Mouse (Mus musculus) forebrain, embryonic 14.5 days (tissue): ENCODE measurements around the gene Cdca4. TPM values are rescaled to one million over a fixed set of nuclear protein-coding genes. Genes with fewer than 3 reads are reported as not detected.

Experiments
- ATAC-seq: fragments of 200-750 bp; cut with Nextera tagmentation; 2 replicates; pipeline ENCODE4 v1.8.0; 2017; ENCODE audit warnings: mild to moderate bottlenecking, moderate library complexity
- DNase-seq: peaks from one replicate; pipeline ENCODE4 v3.0.0-alpha.2; 2015; ENCODE audit warnings: low spot score
- H3K27ac ChIP-seq: fragments of 300-500 bp; sonication (generic); 2 replicates; pipeline ENCODE4 v1.5.1; 2014; ENCODE audit warnings: low read depth, mild to moderate bottlenecking, control low read depth, low read length, moderate library complexity
- H3K27me3 ChIP-seq: fragments of 300-500 bp; sonication (generic); replicated peaks from 2 replicates; pipeline ENCODE4 v1.6.1; 2014; ENCODE audit warnings: low read length, control low read depth, mixed read lengths; ENCODE audit not compliant: control insufficient read depth, insufficient read depth
- H3K36me3 ChIP-seq: fragments of 300-500 bp; sonication (generic); 2 replicates; pipeline ENCODE4 v1.6.1; 2014; ENCODE audit warnings: low read length, control low read depth; ENCODE audit not compliant: control insufficient read depth, insufficient read depth
- H3K4me1 ChIP-seq: fragments of 300-500 bp; sonication (generic); 2 replicates; pipeline ENCODE4 v1.6.1; 2014; ENCODE audit warnings: antibody characterized with exemption, low read length, control low read depth; ENCODE audit not compliant: control insufficient read depth, insufficient read depth
- H3K4me2 ChIP-seq: fragments of 300-500 bp; sonication (generic); 2 replicates; pipeline ENCODE4 v1.6.1; 2014; ENCODE audit warnings: mild to moderate bottlenecking, control low read depth, low read length
- H3K4me3 ChIP-seq: fragments of 300-500 bp; sonication (generic); 2 replicates; pipeline ENCODE4 v1.5.1; 2014; ENCODE audit warnings: low read depth, low read length, control low read depth
- H3K9ac ChIP-seq: fragments of 300-500 bp; sonication (generic); 2 replicates; pipeline ENCODE4 v1.6.1; 2014; ENCODE audit warnings: mild to moderate bottlenecking, low read length, control low read depth, moderate library complexity
- H3K9me3 ChIP-seq: fragments of 300-500 bp; sonication (generic); replicated peaks from 2 replicates; pipeline ENCODE4 v1.6.1; 2016; ENCODE audit warnings: low read length, control low read depth, mixed read lengths; ENCODE audit not compliant: control insufficient read depth
- WGBS: fragments of 180-500 bp; shearing (Covaris S2); extraction: QIAGEN DNeasy Blood & Tissue Kit; methylation state at CpG from one replicate; pipeline ENCODE4 v1.1.7; 2014; 5-methylcytosine and 5-hydroxymethylcytosine counted together
- polyA plus RNA-seq: library from polyadenylated mRNA; unstranded; fragments of >200 nt; fragmentation: Nextera tagmentation; extraction: Ambion mirVana; gene quantifications from 2 replicates; pipeline ENCODE4 v1.2.1, GENCODE M21; 2014

Gene Cdca4
- polyA plus RNA-seq, 1 experiment from 2014 or later = 112 TPM

- ATAC-seq = no peak
- WGBS = 32% methylated on average over 7 of the region's 7 CpGs
Observed at GRCm38 (mm10) chr12:112794356-112794816, 34.8 kb downstream of the Cdca4 start.

GRCm38 (mm10) chr12:112793601-112794355 is 35.4 kb downstream of the Cdca4 start:
- DNase-seq = no peak
- 70% methylated on average over 13 of the region's 13 CpGs for WGBS
- 0 out of 2 replicates have a peak overlapping the region, but pooled peaks have one; percentile 8 for H3K9ac ChIP-seq

More at GRCm38 (mm10) chr12:112794356-112794816, 34.8 kb downstream of the Cdca4 start:
- Histone ChIP-seq H3K4me3 (no peak overlapping the region), H3K27me3 (no peaks in the 10 kb centered on the region; the same call in 1 of the 2 replicates), H3K4me2 (no peak overlapping the region), H3K9ac (no peak overlapping the region), H3K36me3 (no peaks in the 10 kb centered on the region), H3K9me3 (no peaks in the 10 kb centered on the region), H3K27ac (no peak overlapping the region), H3K4me1 (peaks cover 3% of the 10 kb centered on the region; the same call in 1 of the 2 replicates)
- DNase-seq = no peak

GRCm38 (mm10) chr12:112791026-112791425 is 38.2 kb downstream of the Cdca4 start:
- Histone ChIP-seq H3K4me3 (no peak overlapping the region), H3K36me3 (no peaks in the 10 kb centered on the region), H3K27me3 (no peaks in the 10 kb centered on the region), H3K9ac (no peak overlapping the region), H3K4me1 (peaks cover 3% of the 10 kb centered on the region; the same call in 1 of the 2 replicates), H3K9me3 (no peaks in the 10 kb centered on the region), H3K27ac (no peak overlapping the region), H3K4me2 (no peak overlapping the region)
- WGBS = 78% methylated on average over 8 of the region's 8 CpGs
- no peak for ATAC-seq
- DNase-seq = no peak

More at GRCm38 (mm10) chr12:112793601-112794355, 35.4 kb downstream of the Cdca4 start:
- Histone ChIP-seq H3K9me3 (no peaks in the 10 kb centered on the region), H3K4me3 (no peak overlapping the region), H3K4me1 (peaks cover 3% of the 10 kb centered on the region; the same call in 1 of the 2 replicates), H3K27ac (no peak overlapping the region), H3K4me2 (no peak overlapping the region), H3K27me3 (no peaks in the 10 kb centered on the region; the same call in 1 of the 2 replicates), H3K36me3 (no peaks in the 10 kb centered on the region)
- no peak for ATAC-seq

GRCm38 (mm10) chr12:112774481-112774880 is 54.7 kb downstream of the Cdca4 start:
- H3K27ac ChIP-seq = no peak overlapping the region
- H3K4me1 ChIP-seq = no peaks in the 10 kb centered on the region
- 96% methylated on average over 10 of the region's 10 CpGs for whole genome bisulfite sequencing
- no peak for ATAC-seq
- DNase-seq = no peak
- H3K9ac ChIP-seq = no peak overlapping the region
- H3K36me3 ChIP-seq = no peaks in the 10 kb centered on the region
- H3K4me3 ChIP-seq = no peak overlapping the region
- H3K27me3 ChIP-seq = no peaks in the 10 kb centered on the region
- H3K4me2 ChIP-seq = no peak overlapping the region
- no peaks in the 10 kb centered on the region for H3K9me3 ChIP-seq

- H3K9me3 ChIP-seq = no peaks in the 10 kb centered on the region
- no peaks in the 10 kb centered on the region for H3K27me3 ChIP-seq
- H3K27ac ChIP-seq = no peak overlapping the region
- H3K4me2 ChIP-seq = no peak overlapping the region
- no peaks in the 10 kb centered on the region for H3K4me1 ChIP-seq
- no peak overlapping the region for H3K9ac ChIP-seq
- H3K36me3 ChIP-seq = no peaks in the 10 kb centered on the region
- no peak overlapping the region for H3K4me3 ChIP-seq
- ATAC-seq (no peak), DNase-seq (no peak)
- WGBS = 90% methylated on average over 6 of the region's 6 CpGs
Observed at GRCm38 (mm10) chr12:112774026-112774425, 55.2 kb downstream of the Cdca4 start.

- Histone ChIP-seq H3K27ac (no peak overlapping the region), H3K9ac (no peak overlapping the region), H3K9me3 (no peaks in the 10 kb centered on the region), H3K4me1 (no peaks in the 10 kb centered on the region), H3K4me3 (no peak overlapping the region), H3K4me2 (no peak overlapping the region), H3K27me3 (no peaks in the 10 kb centered on the region), H3K36me3 (no peaks in the 10 kb centered on the region)
- 44% methylated on average over 9 of the region's 9 CpGs for WGBS
- no peak for ATAC-seq
- DNase-seq = no peak
Observed at GRCm38 (mm10) chr12:112773366-112773765, 55.9 kb downstream of the Cdca4 start.

- no peaks in the 10 kb centered on the region for H3K36me3 ChIP-seq
- no peak for ATAC-seq
- H3K27me3 ChIP-seq = no peaks in the 10 kb centered on the region
- WGBS = 92% methylated on average over 14 of the region's 14 CpGs
- DNase-seq = no peak
- no peaks in the 10 kb centered on the region for H3K9me3 ChIP-seq
- no peak overlapping the region for H3K9ac ChIP-seq
- H3K4me2 ChIP-seq = no peak overlapping the region
- no peak overlapping the region for H3K4me3 ChIP-seq
- no peak overlapping the region for H3K27ac ChIP-seq
- H3K4me1 ChIP-seq = no peaks in the 10 kb centered on the region
Observed at GRCm38 (mm10) chr12:112772306-112772705, 56.9 kb downstream of the Cdca4 start.

GRCm38 (mm10) chr12:112770396-112770795 is 58.8 kb downstream of the Cdca4 start:
- Histone ChIP-seq H3K36me3 (no peaks in the 10 kb centered on the region), H3K27me3 (no peaks in the 10 kb centered on the region), H3K4me1 (no peaks in the 10 kb centered on the region), H3K4me2 (no peak overlapping the region), H3K9ac (no peak overlapping the region), H3K9me3 (no peaks in the 10 kb centered on the region), H3K4me3 (no peak overlapping the region), H3K27ac (no peak overlapping the region)
- DNase-seq = no peak
- ATAC-seq = no peak
- 75% methylated on average over 4 of the region's 4 CpGs for WGBS
